Mouse (Mus musculus): ENCODE measurements around the gene Csgalnact2. TPM values are rescaled to one million over a fixed set of nuclear protein-coding genes. Genes with fewer than 3 reads are reported as not detected.

The Csgalnact2 gene
- 8.4 and 9.0 TPM in 2 replicates for polyA plus RNA-seq (2014; fragmentation: Nextera tagmentation; extraction: Ambion mirVana)

- Histone ChIP-seq H3K9ac (ENCODE audit: low read length) (peak within 1 kb of the TSS; percentile 72), H3K9me3 (ENCODE audit: control insufficient read depth, low read length) (no peaks in the 10 kb centered on the region), H3K4me1 (ENCODE audit: control insufficient read depth, insufficient read depth, low read length) (no peaks in the 10 kb centered on the region), H3K27ac (ENCODE audit: low read depth, low read length) (no peak within 1 kb of the TSS), H3K4me3 (ENCODE audit: low read depth, low read length) (peak within 1 kb of the TSS; percentile 75), H3K36me3 (ENCODE audit: control insufficient read depth, insufficient read depth, low read length) (no peaks in the 10 kb centered on the region), H3K27me3 (ENCODE audit: control insufficient read depth, insufficient read depth, low read length) (no peaks in the 10 kb centered on the region), H3K4me2 (ENCODE audit: low read depth) (peak within 1 kb of the TSS; percentile 75)
- ATAC-seq (ENCODE audit: insufficient read depth, low FRiP score, low TSS enrichment) (peak; percentile 100), DNase-seq (ENCODE audit: low spot score) (peak; percentile 92)
- WGBS, result 9% methylated on average over 46 of the region's 66 CpGs
Measured at GRCm38 (mm10) chr6:118138731-118139709, at the start of gene Csgalnact2. Csgalnact2 (minus strand) TSS chr6:118139140.

- Histone ChIP-seq H3K36me3 (ENCODE audit: control insufficient read depth, insufficient read depth, low read length) (no peaks in the 10 kb centered on the region), H3K4me3 (ENCODE audit: low read depth, low read length) (no peak overlapping the region), H3K27me3 (ENCODE audit: control insufficient read depth, insufficient read depth, low read length) (no peaks in the 10 kb centered on the region), H3K4me1 (ENCODE audit: control insufficient read depth, insufficient read depth, low read length) (peaks cover 3% of the 10 kb centered on the region; the same call in 1 of the 2 replicates), H3K4me2 (ENCODE audit: low read depth) (no peak overlapping the region), H3K27ac (ENCODE audit: low read depth, low read length) (no peak overlapping the region), H3K9me3 (ENCODE audit: control insufficient read depth, low read length) (no peaks in the 10 kb centered on the region), H3K9ac (ENCODE audit: low read length) (no peak overlapping the region)
- no peak for DNase-seq (ENCODE audit: low spot score)
- ATAC-seq (ENCODE audit: insufficient read depth, low FRiP score, low TSS enrichment), result no peak
- WGBS, result 92% methylated on average over 9 of the region's 9 CpGs
Measured at GRCm38 (mm10) chr6:118188599-118188998, 49.7 kb upstream of the Csgalnact2 start.

GRCm38 (mm10) chr6:118187285-118187641 lies 48.3 kb upstream of the Csgalnact2 start:
- Histone ChIP-seq H3K9me3 (ENCODE audit: control insufficient read depth, low read length) (no peaks in the 10 kb centered on the region), H3K9ac (ENCODE audit: low read length) (no peak overlapping the region)

GRCm38 (mm10) chr6:118186620-118187284 lies 47.8 kb upstream of the Csgalnact2 start:
- H3K36me3 ChIP-seq (ENCODE audit: control insufficient read depth, insufficient read depth, low read length), result no peaks in the 10 kb centered on the region
- H3K27me3 ChIP-seq (ENCODE audit: control insufficient read depth, insufficient read depth, low read length), result no peaks in the 10 kb centered on the region
- H3K4me1 ChIP-seq (ENCODE audit: control insufficient read depth, insufficient read depth, low read length), result no peaks in the 10 kb centered on the region; the same call in 1 of the 2 replicates
- H3K9me3 ChIP-seq (ENCODE audit: control insufficient read depth, low read length), result no peaks in the 10 kb centered on the region
- H3K9ac ChIP-seq (ENCODE audit: low read length), result no peak overlapping the region
- WGBS, result 35% methylated on average over 17 of the region's 17 CpGs
- no peak overlapping the region for H3K27ac ChIP-seq (ENCODE audit: low read depth, low read length)
- H3K4me3 ChIP-seq (ENCODE audit: low read depth, low read length), result no peak overlapping the region
- peak; percentile 81 for ATAC-seq (ENCODE audit: insufficient read depth, low FRiP score, low TSS enrichment)
- no peak overlapping the region for H3K4me2 ChIP-seq (ENCODE audit: low read depth)
- peak; percentile 57 for DNase-seq (ENCODE audit: low spot score)

More at GRCm38 (mm10) chr6:118187285-118187641, 48.3 kb upstream of the Csgalnact2 start:
- Histone ChIP-seq H3K4me3 (ENCODE audit: low read depth, low read length) (no peak overlapping the region), H3K27ac (ENCODE audit: low read depth, low read length) (no peak overlapping the region), H3K4me1 (ENCODE audit: control insufficient read depth, insufficient read depth, low read length) (no peaks in the 10 kb centered on the region; the same call in 1 of the 2 replicates), H3K36me3 (ENCODE audit: control insufficient read depth, insufficient read depth, low read length) (no peaks in the 10 kb centered on the region), H3K4me2 (ENCODE audit: low read depth) (no peak overlapping the region), H3K27me3 (ENCODE audit: control insufficient read depth, insufficient read depth, low read length) (no peaks in the 10 kb centered on the region)
- DNase-seq (ENCODE audit: low spot score), result no peak
- 42% methylated on average over 3 of the region's 3 CpGs for WGBS
- peak; percentile 51; the same call in 1 of the 2 replicates for ATAC-seq (ENCODE audit: insufficient read depth, low FRiP score, low TSS enrichment)

- no peaks in the 10 kb centered on the region for H3K27me3 ChIP-seq (ENCODE audit: control insufficient read depth, insufficient read depth, low read length)
- DNase-seq (ENCODE audit: low spot score) (no peak), ATAC-seq (ENCODE audit: insufficient read depth, low FRiP score, low TSS enrichment) (no peak)
- H3K4me2 ChIP-seq (ENCODE audit: low read depth), result no peak overlapping the region
- no peak overlapping the region for H3K9ac ChIP-seq (ENCODE audit: low read length)
- no peak overlapping the region for H3K4me3 ChIP-seq (ENCODE audit: low read depth, low read length)
- no peaks in the 10 kb centered on the region; the same call in 1 of the 2 replicates for H3K4me1 ChIP-seq (ENCODE audit: control insufficient read depth, insufficient read depth, low read length)
- H3K27ac ChIP-seq (ENCODE audit: low read depth, low read length), result no peak overlapping the region
- no peaks in the 10 kb centered on the region for H3K36me3 ChIP-seq (ENCODE audit: control insufficient read depth, insufficient read depth, low read length)
- H3K9me3 ChIP-seq (ENCODE audit: control insufficient read depth, low read length), result no peaks in the 10 kb centered on the region
- 88% methylated on average over 10 of the region's 10 CpGs for WGBS
Measured at GRCm38 (mm10) chr6:118184126-118184525, 45.2 kb upstream of the Csgalnact2 start.

GRCm38 (mm10) chr6:118180085-118180423 lies 41.1 kb upstream of the Csgalnact2 start:
- WGBS, result 85% methylated on average over 12 of the region's 12 CpGs
- Histone ChIP-seq H3K4me3 (ENCODE audit: low read depth, low read length) (no peak overlapping the region), H3K27me3 (ENCODE audit: control insufficient read depth, insufficient read depth, low read length) (no peaks in the 10 kb centered on the region), H3K36me3 (ENCODE audit: control insufficient read depth, insufficient read depth, low read length) (no peaks in the 10 kb centered on the region), H3K4me2 (ENCODE audit: low read depth) (no peak overlapping the region), H3K27ac (ENCODE audit: low read depth, low read length) (no peak overlapping the region), H3K4me1 (ENCODE audit: control insufficient read depth, insufficient read depth, low read length) (no peaks in the 10 kb centered on the region), H3K9me3 (ENCODE audit: control insufficient read depth, low read length) (no peaks in the 10 kb centered on the region), H3K9ac (ENCODE audit: low read length) (no peak overlapping the region)
- ATAC-seq (ENCODE audit: insufficient read depth, low FRiP score, low TSS enrichment) (no peak), DNase-seq (ENCODE audit: low spot score) (no peak)

GRCm38 (mm10) chr6:118179316-118180084 lies 40.6 kb upstream of the Csgalnact2 start:
- WGBS, result 65% methylated on average over 13 of the region's 13 CpGs
- ATAC-seq (ENCODE audit: insufficient read depth, low FRiP score, low TSS enrichment), result peak; percentile 71
- no peak overlapping the region for H3K4me3 ChIP-seq (ENCODE audit: low read depth, low read length)
- no peaks in the 10 kb centered on the region for H3K27me3 ChIP-seq (ENCODE audit: control insufficient read depth, insufficient read depth, low read length)
- no peak overlapping the region for H3K27ac ChIP-seq (ENCODE audit: low read depth, low read length)
- peak; percentile 79 for DNase-seq (ENCODE audit: low spot score)
- no peaks in the 10 kb centered on the region for H3K36me3 ChIP-seq (ENCODE audit: control insufficient read depth, insufficient read depth, low read length)
- no peaks in the 10 kb centered on the region for H3K9me3 ChIP-seq (ENCODE audit: control insufficient read depth, low read length)
- no peaks in the 10 kb centered on the region for H3K4me1 ChIP-seq (ENCODE audit: control insufficient read depth, insufficient read depth, low read length)
- no peak overlapping the region for H3K4me2 ChIP-seq (ENCODE audit: low read depth)
- no peak overlapping the region for H3K9ac ChIP-seq (ENCODE audit: low read length)

- Histone ChIP-seq H3K36me3 (ENCODE audit: control insufficient read depth, insufficient read depth, low read length) (no peaks in the 10 kb centered on the region), H3K4me3 (ENCODE audit: low read depth, low read length) (no peak overlapping the region), H3K27me3 (ENCODE audit: control insufficient read depth, insufficient read depth, low read length) (no peaks in the 10 kb centered on the region), H3K27ac (ENCODE audit: low read depth, low read length) (no peak overlapping the region), H3K4me2 (ENCODE audit: low read depth) (no peak overlapping the region), H3K4me1 (ENCODE audit: control insufficient read depth, insufficient read depth, low read length) (no peaks in the 10 kb centered on the region), H3K9ac (ENCODE audit: low read length) (no peak overlapping the region), H3K9me3 (ENCODE audit: control insufficient read depth, low read length) (no peaks in the 10 kb centered on the region)
- ATAC-seq (ENCODE audit: insufficient read depth, low FRiP score, low TSS enrichment) (no peak), DNase-seq (ENCODE audit: low spot score) (no peak)
- WGBS, result 73% methylated on average over 5 of the region's 5 CpGs
Measured at GRCm38 (mm10) chr6:118173975-118174328, 35.0 kb upstream of the Csgalnact2 start.

Data from neural tube, embryonic 11.5 days (tissue).